Mouse (Mus musculus): ENCODE measurements at regions not wholly inside any gene's neighbourhood (a gene's known extent, or its start where the extent isn't known, plus 50 kb on each side); places are given as distances from the start of the nearest gene placed in this dataset.

DNA sequence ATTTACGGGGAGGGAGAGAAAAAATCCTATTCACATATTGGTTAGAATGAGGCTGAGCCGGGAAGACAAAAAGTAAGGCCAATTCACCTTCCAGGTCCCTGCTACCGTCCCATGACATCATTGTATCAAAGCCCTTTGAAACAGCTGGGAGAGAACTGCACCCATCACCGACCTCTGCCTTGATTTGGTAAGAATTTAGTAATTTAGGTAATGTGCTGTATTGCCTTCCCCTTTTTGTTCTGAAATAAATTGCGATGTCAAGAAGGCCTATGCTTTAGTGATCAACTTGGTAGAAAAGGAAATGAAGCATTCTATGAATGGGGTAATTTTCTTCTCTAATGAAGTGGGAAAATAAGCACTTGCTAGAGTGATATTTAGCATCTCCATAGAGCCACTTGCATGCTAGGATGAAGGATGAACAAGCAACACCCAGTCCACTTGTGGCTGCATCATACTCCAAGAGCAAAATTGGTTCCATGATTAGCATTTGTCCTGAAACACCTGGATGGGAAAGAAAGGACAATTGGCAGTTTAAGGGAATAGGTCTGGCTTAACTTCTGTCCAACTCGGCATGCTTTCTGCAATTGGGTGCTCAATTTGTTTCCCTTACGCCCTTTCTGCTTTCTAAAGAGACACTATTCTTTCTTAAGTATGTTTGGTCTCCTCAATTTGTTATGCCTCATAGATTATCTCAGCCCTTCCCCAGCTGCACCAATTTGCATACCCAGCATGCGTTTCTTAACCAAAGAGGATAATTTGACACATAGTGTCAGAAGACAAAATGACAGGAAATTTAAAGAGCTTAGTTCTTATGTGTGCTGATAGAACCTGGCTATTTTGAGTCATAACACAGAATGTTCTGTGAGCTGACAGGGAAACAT lies 114.2 kb upstream of the Kitl start:
- TF ChIP-seq CTCF (IDR thresholded peaks at IDR 0.05; ENCODE audit: borderline replicate concordance, extremely low read depth, insufficient read depth, insufficient read length): no peak
- TF ChIP-seq POLR2A (IDR thresholded peaks at IDR 0.05; ENCODE audit: borderline replicate concordance, extremely low read depth, insufficient read depth, insufficient read length, poor library complexity, severe bottlenecking): no peak
